Mouse (Mus musculus): ENCODE measurements at regions not wholly inside any gene's neighbourhood (a gene's known extent, or its start where the extent isn't known, plus 50 kb on each side); places are given as distances from the start of the nearest gene placed in this dataset.

DNA sequence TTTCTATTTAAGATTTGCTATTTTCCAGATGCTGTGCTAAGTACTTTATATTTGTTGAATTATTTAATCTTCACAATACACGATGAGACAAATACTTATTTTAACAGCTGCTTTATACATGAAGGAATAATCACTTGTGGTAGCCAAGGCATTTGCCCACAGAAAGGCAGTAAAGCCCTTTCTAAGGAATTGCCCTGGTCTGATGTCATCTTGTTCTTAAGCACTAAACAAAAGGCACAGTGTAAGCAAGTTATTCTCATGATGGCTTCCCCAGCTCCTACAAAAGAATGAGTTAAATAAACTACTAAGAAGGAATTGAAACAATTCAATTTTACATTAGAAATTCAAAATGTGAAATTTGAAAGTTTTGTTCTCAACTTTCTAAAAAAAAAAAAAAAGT lies 358.8 kb downstream of the Cenpc1 start:
- dilution Hi-C loops (cut with MboI; ENCODE audit: extremely low pct_ligation_motif_present, extremely low pct_unique_long_range_greater_than_20kb, low sequenced_read_pairs) (no loop called here), in situ Hi-C loops (cut with MboI; ENCODE audit: low pct_ligation_motif_present, low pct_unique_long_range_greater_than_20kb, low sequenced_read_pairs) (no loop called here)
- no peak overlapping the region for H3K27ac ChIP-seq (ENCODE audit: insufficient read depth, low read depth)
- TF ChIP-seq ELF1 (IDR thresholded peaks at IDR 0.05; ENCODE audit: low read depth, low read length) (no peak), TBP (conservative IDR thresholded peaks at IDR 0.05; ENCODE audit: low read depth, low read length) (no peak), HCFC1 (IDR thresholded peaks at IDR 0.05; ENCODE audit: low read depth, low read length) (no peak), PAX5 (IDR thresholded peaks at IDR 0.05; ENCODE audit: low read length) (no peak), MEF2A (IDR thresholded peaks at IDR 0.05; ENCODE audit: borderline replicate concordance, low read depth, low read length) (no peak), KAT2A (IDR thresholded peaks at IDR 0.05; ENCODE audit: insufficient replicate concordance, low read length) (no peak), BHLHE40 (IDR thresholded peaks at IDR 0.05; ENCODE audit: low read depth, low read length) (no peak), E2F4 (IDR thresholded peaks at IDR 0.05; ENCODE audit: insufficient replicate concordance, low read depth, low read length) (no peak), TCF12 (IDR thresholded peaks at IDR 0.05; ENCODE audit: low read depth, low read length) (no peak), CHD2 (IDR thresholded peaks at IDR 0.05; ENCODE audit: low read length) (no peak), CTCF (conservative IDR thresholded peaks at IDR 0.05 in 1 of 2, IDR thresholded peaks at IDR 0.05 in 1 of 2; ENCODE audit: low read depth in 2 of 2, low read length in 2 of 2) (no peak), ZNF384 (IDR thresholded peaks at IDR 0.05; ENCODE audit: low read depth, low read length) (no peak), RAD21 (IDR thresholded peaks at IDR 0.05; ENCODE audit: low read depth, low read length) (no peak), MAZ (IDR thresholded peaks at IDR 0.05; ENCODE audit: low read depth, low read length) (no peak), ZMIZ1 (IDR thresholded peaks at IDR 0.05; ENCODE audit: low read depth, low read length) (no peak), NRF1 (IDR thresholded peaks at IDR 0.05; ENCODE audit: low read depth, low read length) (no peak)
- no peaks in the 10 kb centered on the region for H3K27me3 ChIP-seq (replicated peaks)
- H3K9ac ChIP-seq (ENCODE audit: insufficient read depth, low read depth) = no peak overlapping the region
- H3K36me3 ChIP-seq (replicated peaks in 1 of 2; ENCODE audit: control insufficient read depth in 1 of 2, insufficient read depth in 1 of 2, low read length in 1 of 2) = no peaks in the 10 kb centered on the region
- H3K79me2 ChIP-seq (replicated peaks; ENCODE audit: control insufficient read depth, extremely low read depth, insufficient read depth, poor library complexity, severe bottlenecking) = no peaks in the 10 kb centered on the region
- H3K4me3 ChIP-seq (replicated peaks in 1 of 3; ENCODE audit: low read depth in 2 of 3, low read length in 2 of 3, poor library complexity in 1 of 3) = no peak overlapping the region
- no peak overlapping the region for H3K4me2 ChIP-seq (ENCODE audit: insufficient read depth, low read depth, poor library complexity, severe bottlenecking)
- H3K9me3 ChIP-seq (replicated peaks; ENCODE audit: low read length) = no peaks in the 10 kb centered on the region
- DNase-seq (ENCODE audit: extremely low read depth) = no peak
- H3K4me1 ChIP-seq (ENCODE audit: control insufficient read depth in 1 of 2, insufficient read depth in 2 of 2) = no peaks in the 10 kb centered on the region

GRCm38 (mm10) chr5:85706084-85706483 lies 359.3 kb downstream of the Cenpc1 start:
- Histone ChIP-seq H3K79me2 (replicated peaks; ENCODE audit: control insufficient read depth, extremely low read depth, insufficient read depth, poor library complexity, severe bottlenecking) (no peaks in the 10 kb centered on the region), H3K4me3 (replicated peaks in 1 of 3; ENCODE audit: low read depth in 2 of 3, low read length in 2 of 3, poor library complexity in 1 of 3) (no peak overlapping the region), H3K27me3 (replicated peaks) (no peaks in the 10 kb centered on the region), H3K9me3 (replicated peaks; ENCODE audit: low read length) (no peaks in the 10 kb centered on the region), H3K27ac (ENCODE audit: insufficient read depth, low read depth) (no peak overlapping the region), H3K36me3 (replicated peaks in 1 of 2; ENCODE audit: control insufficient read depth in 1 of 2, insufficient read depth in 1 of 2, low read length in 1 of 2) (no peaks in the 10 kb centered on the region), H3K4me2 (ENCODE audit: insufficient read depth, low read depth, poor library complexity, severe bottlenecking) (no peak overlapping the region), H3K9ac (ENCODE audit: insufficient read depth, low read depth) (no peak overlapping the region), H3K4me1 (ENCODE audit: control insufficient read depth in 1 of 2, insufficient read depth in 2 of 2) (no peaks in the 10 kb centered on the region)
- in situ Hi-C loops (cut with MboI; ENCODE audit: low pct_ligation_motif_present, low pct_unique_long_range_greater_than_20kb, low sequenced_read_pairs) (no loop called here), dilution Hi-C loops (cut with MboI; ENCODE audit: extremely low pct_ligation_motif_present, extremely low pct_unique_long_range_greater_than_20kb, low sequenced_read_pairs) (no loop called here)
- no peak for DNase-seq (ENCODE audit: extremely low read depth)
- TF ChIP-seq IRF4 (IDR thresholded peaks at IDR 0.05; ENCODE audit: low read depth, low read length) (no peak), MAX (IDR thresholded peaks at IDR 0.05; ENCODE audit: low read length) (no peak), BHLHE40 (IDR thresholded peaks at IDR 0.05; ENCODE audit: low read depth, low read length) (no peak), NELFE (IDR thresholded peaks at IDR 0.05; ENCODE audit: low read depth, low read length) (no peak)

Data from CH12.LX (cell line).